Mouse (Mus musculus) CH12.LX (cell line): ENCODE data around the gene Nipsnap2.

Source experiments
- CTCF ChIP-seq, 2 experiments: IDR thresholded peaks in 1 of 2; conservative IDR thresholded peaks in 1 of 2; 2 replicates each; pipeline ENCODE4 v1.5.1; 2011 to 2012; ENCODE audit warnings: low read depth in 2 of 2, low read length in 2 of 2, improper control_type of control experiment in 1 of 2, inconsistent platforms in 1 of 2, mild to moderate bottlenecking in 1 of 2, moderate library complexity in 1 of 2
- HCFC1 ChIP-seq: IDR thresholded peaks from 2 replicates; pipeline ENCODE4 v1.6.1; 2012; ENCODE audit warnings: low read depth, mild to moderate bottlenecking, inconsistent platforms, low read length, improper control_type of control experiment
- MEF2A ChIP-seq: IDR thresholded peaks from 2 replicates; pipeline ENCODE4 v1.6.1; 2014; ENCODE audit warnings: low read depth, mild to moderate bottlenecking, inconsistent platforms, low read length, improper control_type of control experiment, borderline replicate concordance
- RAD21 ChIP-seq: IDR thresholded peaks from 2 replicates; pipeline ENCODE4 v1.6.1; 2011; ENCODE audit warnings: low read depth, mild to moderate bottlenecking, low read length, improper control_type of control experiment, moderate library complexity
- USF2 ChIP-seq: conservative IDR thresholded peaks from 2 replicates; pipeline ENCODE4 v1.6.1; 2011; ENCODE audit warnings: low read depth, low read length, improper control_type of control experiment

DNA sequence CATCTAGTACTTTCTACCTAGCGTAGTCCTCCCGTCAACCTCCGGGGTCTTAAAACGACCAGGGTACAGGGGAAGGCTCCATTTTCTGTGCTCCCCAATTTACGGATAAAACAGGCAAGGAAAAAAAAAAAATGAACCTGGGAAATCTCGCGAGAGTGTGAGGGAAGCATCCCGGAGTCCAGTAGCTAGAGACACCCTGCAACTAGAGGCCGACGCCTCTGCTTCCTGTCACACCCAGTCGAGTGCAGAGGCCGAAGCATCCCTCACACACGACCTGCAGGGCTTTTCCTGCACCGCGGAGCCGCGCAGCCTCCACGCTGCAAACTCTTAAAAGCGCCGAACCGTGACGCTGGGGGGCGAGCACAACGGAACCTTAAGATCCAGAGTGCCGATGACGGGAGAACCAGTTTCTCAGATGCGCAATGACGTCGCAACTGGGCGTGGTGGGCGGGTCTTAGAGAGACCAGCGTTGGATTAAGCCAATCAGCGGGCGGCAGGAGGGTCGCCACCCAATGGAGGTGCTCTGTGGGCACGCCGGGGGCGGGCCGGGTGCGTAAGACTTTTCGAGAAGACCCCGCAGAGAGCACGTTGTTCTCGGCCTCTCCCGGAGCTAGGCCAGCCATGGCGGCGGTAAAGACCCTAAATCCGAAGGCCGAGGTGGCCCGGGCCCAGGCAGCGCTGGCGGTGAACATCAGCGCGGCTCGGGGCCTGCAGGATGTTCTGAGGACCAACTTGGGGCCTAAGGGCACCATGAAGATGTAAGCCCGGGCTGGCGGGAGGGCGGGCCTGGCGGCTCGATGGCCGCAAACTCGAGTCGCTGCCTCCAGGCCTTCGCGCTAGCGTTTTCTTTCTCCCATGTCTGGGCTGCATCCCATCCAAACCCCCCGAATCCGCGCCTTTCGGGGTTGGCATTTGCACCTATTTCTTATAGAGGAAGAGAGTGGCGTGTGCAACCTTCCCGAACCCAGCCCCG, 62.2 kb downstream of the Nipsnap2 start, which contains the start of gene Psph:
- TF ChIP-seq RAD21 (no peak), USF2 (no peak), CTCF (conservative IDR thresholded peaks at IDR 0.05 in 1 of 2, IDR thresholded peaks at IDR 0.05 in 1 of 2; ENCODE audit: low read depth in 2 of 2, low read length in 2 of 2) (no peak), MEF2A (peak; percentile 72), HCFC1 (peak; percentile 91)
